Comparison of ENCODE assay signal across 10 mouse cellular contexts in the genomic region with DNA sequence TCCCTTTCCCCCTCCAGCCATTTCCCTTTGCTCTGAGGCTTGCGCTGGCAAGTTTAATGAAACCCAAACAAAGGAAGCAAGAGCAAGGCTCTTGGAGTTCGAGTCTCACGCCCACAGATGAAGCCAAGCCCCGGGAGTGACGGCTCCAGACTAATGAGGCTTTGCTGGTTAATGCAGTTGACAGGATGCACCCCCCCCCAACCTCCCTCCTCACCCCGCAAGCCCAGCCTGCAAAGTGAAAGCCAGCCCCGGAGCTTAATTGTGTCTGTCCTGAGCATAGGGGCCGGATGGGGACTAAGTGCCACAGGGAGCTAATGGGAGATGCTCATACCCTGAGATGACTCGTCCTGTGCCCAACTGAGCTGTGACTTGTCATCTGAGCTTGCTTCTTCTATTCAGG.
DNase-seq lines count a peak whose midpoint lies in the region; ATAC-seq and TF ChIP-seq lines count a peak whose summit lies in the region.
"Had no signal": no experiment of that assay in that cellular context is flagged by ENCODE, and none has a peak within 500 bp of the region (broad histone marks: within the 10 kb centered on the region; RNA-seq: fewer than 3 reads in every experiment).

No protein-coding gene starts in this region.

- H3K4me2 ChIP-seq in hindbrain, embryonic 13.5 days = no peak overlapping the region
- H3K4me2 ChIP-seq in hindbrain, postnatal 0 days (ENCODE audit: low read depth, low read length) = no peak overlapping the region; the same call in 1 of the 2 replicates
- H3K4me2 ChIP-seq in forebrain, embryonic 11.5 days (ENCODE audit: low read depth, low read length, severe bottlenecking) = no peak overlapping the region
- 0 out of 2 replicates have a peak overlapping the region, but pooled peaks have one; percentile 3 for H3K4me2 ChIP-seq in limb, embryonic 15.5 days

- WGBS in hindbrain, embryonic 13.5 days = 22% methylated on average over 9 of the region's 9 CpGs
- WGBS in hindbrain, postnatal 0 days = 13% methylated on average over 9 of the region's 9 CpGs
- 11% methylated on average over 9 of the region's 9 CpGs for WGBS in forebrain, embryonic 11.5 days
- WGBS in limb, embryonic 15.5 days = 11% methylated on average over 9 of the region's 9 CpGs

- no peaks in the 10 kb centered on the region for H3K36me3 ChIP-seq in hindbrain, embryonic 13.5 days
- no peaks in the 10 kb centered on the region for H3K36me3 ChIP-seq in hindbrain, postnatal 0 days (ENCODE audit: insufficient read depth, low read length)
- no peaks in the 10 kb centered on the region for H3K36me3 ChIP-seq in forebrain, embryonic 11.5 days (ENCODE audit: control insufficient read depth, insufficient read depth, low read length)
- H3K36me3 ChIP-seq in limb, embryonic 15.5 days = no peaks in the 10 kb centered on the region

- H3K9me3 ChIP-seq in hindbrain, embryonic 13.5 days = no peaks in the 10 kb centered on the region
- H3K9me3 ChIP-seq in hindbrain, postnatal 0 days (ENCODE audit: low read length) = no peaks in the 10 kb centered on the region
- H3K9me3 ChIP-seq in forebrain, embryonic 11.5 days (ENCODE audit: control insufficient read depth, low read length) = no peaks in the 10 kb centered on the region
- no peaks in the 10 kb centered on the region for H3K9me3 ChIP-seq in limb, embryonic 15.5 days

- no peak for TF ChIP-seq POLR2A in brain, embryonic 14.5 days (IDR thresholded peaks at IDR 0.05; ENCODE audit: borderline replicate concordance, extremely low read depth, insufficient read depth, insufficient read length, poor library complexity, severe bottlenecking)

- no peaks in the 10 kb centered on the region for H3K27me3 ChIP-seq in hindbrain, embryonic 13.5 days
- H3K27me3 ChIP-seq in hindbrain, postnatal 0 days (ENCODE audit: insufficient read depth, low read length) = no peaks in the 10 kb centered on the region
- H3K27me3 ChIP-seq in forebrain, embryonic 11.5 days (ENCODE audit: control insufficient read depth, insufficient read depth, low read length) = no peaks in the 10 kb centered on the region
- no peaks in the 10 kb centered on the region for H3K27me3 ChIP-seq in limb, embryonic 15.5 days

- H3K27ac ChIP-seq in hindbrain, embryonic 13.5 days = peak overlapping the region; percentile 48; the same call in 1 of the 2 replicates
- no peak overlapping the region for H3K27ac ChIP-seq in hindbrain, postnatal 0 days
- H3K27ac ChIP-seq in forebrain, embryonic 11.5 days (ENCODE audit: low read depth, low read length) = no peak overlapping the region
- no peak overlapping the region for H3K27ac ChIP-seq in limb, embryonic 15.5 days

- TF ChIP-seq CTCF in hindbrain, postnatal 0 days (IDR thresholded peaks at IDR 0.05; ENCODE audit: low read depth) = no peak
- TF ChIP-seq CTCF in brain, embryonic 14.5 days (IDR thresholded peaks at IDR 0.05; ENCODE audit: borderline replicate concordance, extremely low read depth, insufficient read depth, insufficient read length) = no peak

- no peak overlapping the region for H3K4me3 ChIP-seq in hindbrain, embryonic 13.5 days
- no peak overlapping the region for H3K4me3 ChIP-seq in hindbrain, postnatal 0 days (ENCODE audit: low read length)
- no peak overlapping the region for H3K4me3 ChIP-seq in forebrain, embryonic 11.5 days (ENCODE audit: low read depth, low read length)
- no peak overlapping the region for H3K4me3 ChIP-seq in limb, embryonic 15.5 days

- no peak overlapping the region for H3K9ac ChIP-seq in hindbrain, embryonic 13.5 days
- H3K9ac ChIP-seq in hindbrain, postnatal 0 days (replicated peaks; ENCODE audit: low read length) = no peak overlapping the region
- H3K9ac ChIP-seq in forebrain, embryonic 11.5 days (ENCODE audit: low read length) = no peak overlapping the region
- H3K9ac ChIP-seq in limb, embryonic 15.5 days = no peak overlapping the region

- no peak for DNase-seq in hindbrain, postnatal 0 days (ENCODE audit: low spot score)
- DNase-seq in brain, embryonic 14.5 days (ENCODE audit: low read depth) = peak; percentile 74
- DNase-seq in forebrain, embryonic 11.5 days (ENCODE audit: low spot score) = peak; percentile 69
- no peak for DNase-seq in spleen, postnatal 14 days (ENCODE audit: low spot score in 2 of 2)
- DNase-seq in cerebellum, postnatal 10 days = no peak
- DNase-seq in frontal cortex, postnatal 10 days (ENCODE audit: low spot score in 2 of 2) = no peak
- DNase-seq: adrenal gland, postnatal 10 days; cerebellum, adult 9-11 months had no signal

- peaks cover 31% of the 10 kb centered on the region for H3K4me1 ChIP-seq in hindbrain, embryonic 13.5 days (replicated peaks)
- peaks cover 12% of the 10 kb centered on the region; the same call in 1 of the 2 replicates for H3K4me1 ChIP-seq in hindbrain, postnatal 0 days (ENCODE audit: insufficient read depth, low read length)
- peaks cover 2% of the 10 kb centered on the region; the same call in 1 of the 2 replicates for H3K4me1 ChIP-seq in forebrain, embryonic 11.5 days (replicated peaks; ENCODE audit: control insufficient read depth, insufficient read depth, low read length)
- peaks cover 14% of the 10 kb centered on the region for H3K4me1 ChIP-seq in limb, embryonic 15.5 days

- no peak for ATAC-seq in hindbrain, embryonic 13.5 days (ENCODE audit: low FRiP score)
- no peak for ATAC-seq in hindbrain, postnatal 0 days
- no peak for ATAC-seq in forebrain, embryonic 11.5 days (replicated peaks; ENCODE audit: low FRiP score)
- ATAC-seq in limb, embryonic 15.5 days (ENCODE audit: insufficient number of reproducible peaks, low FRiP score, low TSS enrichment, low read depth) = no peak

Comparison
In these comparisons a context has a peak if more than half of its experiments do, and no peak if none do; other contexts are left out.
1. DNase-seq: peak in brain, embryonic 14.5 days (single experiment) and forebrain, embryonic 11.5 days (single experiment); none in hindbrain, postnatal 0 days (single experiment), spleen, postnatal 14 days (0 of 2), cerebellum, postnatal 10 days (0 of 2) and frontal cortex, postnatal 10 days (0 of 2).